In genomic region chr5:25062506-25063132, GRCm38 (mm10) we compare ENCODE assay signal across 13 mouse cellular contexts. TPM values are rescaled to one million over a fixed set of nuclear protein-coding genes. Genes with fewer than 3 reads are reported as not detected.
DNase-seq lines count a peak whose midpoint lies in the region; ATAC-seq and TF ChIP-seq lines count a peak whose summit lies in the region.
"Had no signal": no experiment of that assay in that cellular context is flagged by ENCODE, and none has a peak within 500 bp of the region (broad histone marks: within the 10 kb centered on the region; RNA-seq: fewer than 3 reads in every experiment).

No protein-coding gene starts in this region.

- H3K4me2 ChIP-seq in intestine, embryonic 15.5 days (replicated peaks) = no peak overlapping the region
- no peak overlapping the region for H3K4me2 ChIP-seq in intestine, postnatal 0 days (replicated peaks; ENCODE audit: low read depth)
- H3K4me2 ChIP-seq in lung, embryonic 16.5 days (ENCODE audit: low read depth, low read length) = 0 out of 2 replicates have a peak overlapping the region, but pooled peaks have one; percentile 5

- no peaks in the 10 kb centered on the region; the same call in 1 of the 2 replicates for H3K27me3 ChIP-seq in intestine, embryonic 15.5 days (replicated peaks)
- no peaks in the 10 kb centered on the region for H3K27me3 ChIP-seq in intestine, postnatal 0 days (replicated peaks; ENCODE audit: control insufficient read depth, insufficient read depth, low read length)
- H3K27me3 ChIP-seq in lung, embryonic 16.5 days (ENCODE audit: control insufficient read depth, insufficient read depth, low read depth, low read length) = no peaks in the 10 kb centered on the region
- H3K27me3 ChIP-seq: Patski had no signal

- H3K4me1 ChIP-seq in intestine, embryonic 15.5 days (replicated peaks) = peaks cover 43% of the 10 kb centered on the region
- H3K4me1 ChIP-seq in intestine, postnatal 0 days (replicated peaks; ENCODE audit: control insufficient read depth, insufficient read depth, low read length) = peaks cover 5% of the 10 kb centered on the region; the same call in 1 of the 2 replicates
- H3K4me1 ChIP-seq in lung, embryonic 16.5 days (replicated peaks; ENCODE audit: control insufficient read depth, insufficient read depth, low read length) = peaks cover 44% of the 10 kb centered on the region

- no peak overlapping the region for H3K4me3 ChIP-seq in intestine, embryonic 15.5 days (replicated peaks)
- H3K4me3 ChIP-seq in intestine, postnatal 0 days (ENCODE audit: low read depth, low read length) = no peak overlapping the region
- H3K4me3 ChIP-seq in lung, embryonic 16.5 days (ENCODE audit: low read length) = no peak overlapping the region

- no peak overlapping the region for H3K9ac ChIP-seq in intestine, embryonic 15.5 days
- no peak overlapping the region for H3K9ac ChIP-seq in intestine, postnatal 0 days (ENCODE audit: low read depth, low read length)
- H3K9ac ChIP-seq in lung, embryonic 16.5 days (ENCODE audit: low read length) = no peak overlapping the region
- H3K9ac ChIP-seq: liver, embryonic 14.5 days had no signal

- no peaks in the 10 kb centered on the region for H3K9me3 ChIP-seq in intestine, embryonic 15.5 days
- no peaks in the 10 kb centered on the region for H3K9me3 ChIP-seq in intestine, postnatal 0 days (ENCODE audit: control insufficient read depth)
- no peaks in the 10 kb centered on the region for H3K9me3 ChIP-seq in lung, embryonic 16.5 days (ENCODE audit: control insufficient read depth, low read length)

- peak; percentile 14; the same call in 1 of the 2 replicates for ATAC-seq in intestine, embryonic 15.5 days
- ATAC-seq in intestine, postnatal 0 days = no peak
- ATAC-seq in lung, embryonic 16.5 days (ENCODE audit: low read depth) = peak; percentile 57; the same call in 1 of the 2 replicates
- no peak for ATAC-seq in monocyte, adult 5-6 weeks (replicated peaks; ENCODE audit: insufficient number of reproducible peaks, low FRiP score, low TSS enrichment, poor library complexity, severe bottlenecking)
- ATAC-seq: Patski had no signal

- DNase-seq in thymus, postnatal 0 days (ENCODE audit: low spot score) = peak; percentile 17
- DNase-seq in thymus, adult 18-20 months = no peak
- DNase-seq in thymus, postnatal 4 days = peak; percentile 25
- DNase-seq: adrenal gland, postnatal 14 days; cerebellum, adult 2 months; gastrocnemius, postnatal 36 days; heart, postnatal 14 days had no signal

- H3K36me3 ChIP-seq in intestine, embryonic 15.5 days = no peaks in the 10 kb centered on the region
- H3K36me3 ChIP-seq in intestine, postnatal 0 days (ENCODE audit: control insufficient read depth, insufficient read depth) = no peaks in the 10 kb centered on the region
- H3K36me3 ChIP-seq in lung, embryonic 16.5 days (ENCODE audit: control insufficient read depth, insufficient read depth, low read length) = no peaks in the 10 kb centered on the region

- WGBS in intestine, embryonic 15.5 days = 44% methylated on average over 17 of the region's 17 CpGs
- WGBS in intestine, postnatal 0 days = 41% methylated on average over 17 of the region's 17 CpGs
- WGBS in lung, embryonic 16.5 days = 32% methylated on average over 17 of the region's 17 CpGs

- no peak for TF ChIP-seq CTCF in intestine, postnatal 0 days (IDR thresholded peaks at IDR 0.05; ENCODE audit: low read depth)

- no peak overlapping the region for H3K27ac ChIP-seq in intestine, embryonic 15.5 days
- no peak overlapping the region for H3K27ac ChIP-seq in intestine, postnatal 0 days (ENCODE audit: low read depth, low read length)
- H3K27ac ChIP-seq in lung, embryonic 16.5 days (ENCODE audit: low read length) = no peak overlapping the region
- H3K27ac ChIP-seq: liver, embryonic 14.5 days had no signal

RNA-seq across cellular contexts. Expression of gene Prkag2, which starts 37.8 kb away (rescaled TPM):
- 52.2 and 52.3 TPM in 2 replicates for polyA plus RNA-seq in intestine, embryonic 15.5 days (2015; fragmentation: Nextera tagmentation; extraction: Ambion mirVana)
- 38.3 and 42.7 TPM in 2 replicates for polyA plus RNA-seq in intestine, postnatal 0 days (2015; fragmentation: Nextera tagmentation; extraction: Ambion mirVana)
- 31.2 and 34.9 TPM in 2 replicates for polyA plus RNA-seq in thymus, postnatal 0 days (2015; fragmentation: Nextera tagmentation; extraction: Ambion mirVana)
- polyA plus RNA-seq in lung, embryonic 16.5 days (2015; fragmentation: Nextera tagmentation; extraction: Ambion mirVana) = 25.5 and 28.0 TPM in 2 replicates
- total RNA-seq in monocyte, adult 5-6 weeks (2017) = 38.4 to 61.0 TPM (median 57.7 TPM) in 3 replicates

Comparison
In these comparisons a context has a peak if more than half of its experiments do, and no peak if none do; other contexts are left out.
1. ATAC-seq: peak in intestine, embryonic 15.5 days (single experiment) and lung, embryonic 16.5 days (single experiment); none in intestine, postnatal 0 days (single experiment) and monocyte, adult 5-6 weeks (single experiment).
2. DNase-seq: peak in thymus, postnatal 0 days (single experiment) and thymus, postnatal 4 days (single experiment); none in thymus, adult 18-20 months (0 of 2).